Mouse (Mus musculus) cerebellum, postnatal 36 days (tissue): Measurements from ENCODE around the gene Olfr834.

Source experiments
- DNase-seq, 2 experiments: peaks; one replicate each; pipeline ENCODE4 v3.0.0; 2021 to 2022; ENCODE audit warnings: mixed read lengths in 2 of 2

Gene Olfr834

GRCm38 (mm10) chr9:18987690-18988089 is at the start of gene Olfr834:
TSS of gene Olfr834 (plus strand) at chr9:18987990.
- DNase-seq, result no peak

GRCm38 (mm10) chr9:18962021-18962420 is 25.8 kb upstream of the Olfr834 start:
- no peak for DNase-seq

- DNase-seq, result no peak
These were observed 44.6 kb downstream of the Olfr834 start, which contains the start of gene Olfr835 for GRCm38 (mm10) chr9:19032435-19032834. TSS of gene Olfr835 (plus strand) at chr9:19032735.
